ENCODE assay signal across 17 mouse cellular contexts in the genomic region with DNA sequence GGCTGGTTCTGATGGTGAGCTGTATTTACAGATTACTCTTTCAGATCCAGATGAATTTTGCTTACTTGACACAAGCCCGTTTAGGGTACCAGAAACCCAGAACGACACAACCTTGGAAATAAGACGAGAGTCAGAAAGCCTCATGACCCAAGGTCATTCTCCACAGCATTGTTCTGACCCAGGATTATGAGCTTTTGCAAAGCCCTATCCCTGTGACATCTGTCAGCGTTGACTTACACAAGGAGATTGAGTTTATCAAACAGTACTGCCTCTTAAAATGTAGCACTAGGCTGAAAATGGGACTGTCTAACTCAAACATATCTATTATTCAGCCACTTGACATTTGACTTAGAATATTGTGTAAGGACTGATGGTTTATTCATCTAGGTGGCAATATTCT.
"Had no signal": no experiment of that assay in that cellular context is flagged by ENCODE, and none has a peak within 500 bp of the region (broad histone marks: within the 10 kb centered on the region; RNA-seq: fewer than 3 reads in every experiment).

No protein-coding gene starts in this region.

- H3K4me2 ChIP-seq: liver, embryonic 12.5 days; lung, embryonic 14.5 days; midbrain, embryonic 15.5 days; neural tube, embryonic 13.5 days; neural tube, embryonic 15.5 days; stomach, embryonic 15.5 days had no signal

- H3K36me3 ChIP-seq: liver, embryonic 12.5 days; midbrain, embryonic 10.5 days; midbrain, embryonic 15.5 days; neural tube, embryonic 13.5 days; neural tube, embryonic 15.5 days; stomach, embryonic 15.5 days had no signal

- DNase-seq: lung, adult 18-20 months; lung, embryonic 14.5 days; lung, postnatal 10 days; lung, postnatal 4 days; right cerebral cortex, postnatal 14 days; thymus, adult 2 months; thymus, postnatal 25 days; thymus, postnatal 4 days had no signal

- H3K27me3 ChIP-seq: liver, embryonic 12.5 days; midbrain, embryonic 15.5 days; neural tube, embryonic 13.5 days; neural tube, embryonic 15.5 days; stomach, embryonic 15.5 days had no signal

- H3K4me3 ChIP-seq: liver, embryonic 12.5 days; midbrain, embryonic 10.5 days; midbrain, embryonic 15.5 days; myocyte; neural tube, embryonic 13.5 days; neural tube, embryonic 15.5 days; stomach, embryonic 15.5 days had no signal

- H3K27ac ChIP-seq: liver, embryonic 12.5 days; liver, embryonic 14.5 days; midbrain, embryonic 10.5 days; midbrain, embryonic 15.5 days; neural tube, embryonic 13.5 days; neural tube, embryonic 15.5 days; stomach, embryonic 15.5 days; stomach, postnatal 0 days had no signal

- H3K4me1 ChIP-seq: liver, embryonic 12.5 days; neural tube, embryonic 13.5 days; neural tube, embryonic 15.5 days; stomach, embryonic 15.5 days had no signal

- H3K9ac ChIP-seq: liver, embryonic 12.5 days; liver, embryonic 14.5 days; lung, embryonic 14.5 days; midbrain, embryonic 15.5 days; neural tube, embryonic 13.5 days; neural tube, embryonic 15.5 days; stomach, embryonic 15.5 days had no signal

- ATAC-seq: liver, embryonic 12.5 days had no signal

- H3K9me3 ChIP-seq: liver, embryonic 12.5 days; midbrain, embryonic 10.5 days; midbrain, embryonic 15.5 days; neural tube, embryonic 13.5 days; neural tube, embryonic 15.5 days; stomach, embryonic 15.5 days had no signal
